Mouse (Mus musculus) large intestine, adult 2 months (tissue): ENCODE data around the gene Zfp93. TPM values are rescaled to one million over a fixed set of nuclear protein-coding genes. Genes with fewer than 3 reads are reported as not detected.

Experiments
- DNase-seq: peaks from one replicate; pipeline ENCODE4 v3.0.0-alpha.2; 2012; ENCODE audit warnings: low read depth, low spot score
- WGBS: fragments of 180-500 bp; shearing (Covaris S2); methylation state at CpG from one replicate; pipeline ENCODE4 v1.1.7; 2018; 5-methylcytosine and 5-hydroxymethylcytosine counted together
- polyA plus RNA-seq: library from polyadenylated mRNA; depleted of rRNA; stranded (reverse); fragments of >200 nt; gene quantifications from 2 replicates; pipeline ENCODE4 v1.2.3, GENCODE M21; 2012; rRNA removed

Zfp93 gene
- polyA plus RNA-seq, 1 experiment, result 1.0 TPM

- no peak for DNase-seq
- WGBS, result 28% methylated on average over 13 of the region's 13 CpGs
Measured at GRCm38 (mm10) chr7:24325675-24326128, 55.5 kb downstream of the Zfp93 start.

- DNase-seq, result no peak
- WGBS, result 53% methylated on average over 20 of the region's 20 CpGs
Measured at GRCm38 (mm10) chr7:24326273-24327135, 56.3 kb downstream of the Zfp93 start.

Other genes starting within 250 kb of the Zfp93 start
- gene Vmn1r183, start 217.2 kb upstream of the Zfp93 start, polyA plus RNA-seq, result not detected in 2 replicates
- gene Zfp180, start 188.5 kb upstream of the Zfp93 start, polyA plus RNA-seq, result 8.6 and 11.6 TPM in 2 replicates
- 0.82 and 1.5 TPM in 2 replicates for gene Zfp112, start 158.1 kb upstream of the Zfp93 start, polyA plus RNA-seq
- gene Zfp235, start 136.3 kb upstream of the Zfp93 start, polyA plus RNA-seq, result 4.1 and 6.3 TPM in 2 replicates
- gene Zfp114, start 95.4 kb upstream of the Zfp93 start, polyA plus RNA-seq, result 0.33 TPM in 1 of 2 replicates, not detected in the other
- 1.2 and 2.1 TPM in 2 replicates for gene Zfp111, start 59.0 kb upstream of the Zfp93 start, polyA plus RNA-seq
- gene Zfp109, start 32.9 kb upstream of the Zfp93 start, polyA plus RNA-seq, result 0.78 and 1.2 TPM in 2 replicates
- gene Zfp108, start 15.6 kb upstream of the Zfp93 start, polyA plus RNA-seq, result 0.27 and 0.71 TPM in 2 replicates
- 3.8 and 4.1 TPM in 2 replicates for gene Zfp61, start 30.8 kb downstream of the Zfp93 start, polyA plus RNA-seq
- 2.1 and 3.1 TPM in 2 replicates for gene Zfp94, start 46.2 kb downstream of the Zfp93 start, polyA plus RNA-seq
- gene Tescl, start 63.5 kb downstream of the Zfp93 start, polyA plus RNA-seq, result 0.16 TPM in 1 of 2 replicates, not detected in the other
- 0.04 TPM in 1 of 2 replicates, not detected in the other for gene Lypd5, start 78.8 kb downstream of the Zfp93 start, polyA plus RNA-seq
- 76.3 and 90.9 TPM in 2 replicates for gene Kcnn4, start 99.8 kb downstream of the Zfp93 start, polyA plus RNA-seq
- gene Smg9, start 129.2 kb downstream of the Zfp93 start, polyA plus RNA-seq, result 40.0 and 42.2 TPM in 2 replicates
- gene Irgc1, start 181.9 kb downstream of the Zfp93 start, polyA plus RNA-seq, result 0.84 TPM in 1 of 2 replicates, not detected in the other
- 10.6 and 11.6 TPM in 2 replicates for gene Plaur, start 192.1 kb downstream of the Zfp93 start, polyA plus RNA-seq
- 2.0 and 2.7 TPM in 2 replicates for gene Cadm4, start 211.6 kb downstream of the Zfp93 start, polyA plus RNA-seq
- gene Zfp428, start 236.6 kb downstream of the Zfp93 start, polyA plus RNA-seq, result 6.7 and 7.4 TPM in 2 replicates
- gene AC161166.1, start 242.0 kb downstream of the Zfp93 start, polyA plus RNA-seq, result not detected in 2 replicates